Mouse (Mus musculus): ENCODE results near the gene Ptges2.

Gene Ptges2

GRCm38 (mm10) chr2:32441550-32441949 lies 45.9 kb downstream of the Ptges2 start:
- no peak for DNase-seq

GRCm38 (mm10) chr2:32445535-32445934 lies 49.8 kb downstream of the Ptges2 start:
- DNase-seq = no peak

GRCm38 (mm10) chr2:32447264-32447936 lies 51.7 kb downstream of the Ptges2 start:
- no peak for DNase-seq

- no peak for DNase-seq
Measured at GRCm38 (mm10) chr2:32448480-32448879, 52.8 kb downstream of the Ptges2 start.

DNA sequence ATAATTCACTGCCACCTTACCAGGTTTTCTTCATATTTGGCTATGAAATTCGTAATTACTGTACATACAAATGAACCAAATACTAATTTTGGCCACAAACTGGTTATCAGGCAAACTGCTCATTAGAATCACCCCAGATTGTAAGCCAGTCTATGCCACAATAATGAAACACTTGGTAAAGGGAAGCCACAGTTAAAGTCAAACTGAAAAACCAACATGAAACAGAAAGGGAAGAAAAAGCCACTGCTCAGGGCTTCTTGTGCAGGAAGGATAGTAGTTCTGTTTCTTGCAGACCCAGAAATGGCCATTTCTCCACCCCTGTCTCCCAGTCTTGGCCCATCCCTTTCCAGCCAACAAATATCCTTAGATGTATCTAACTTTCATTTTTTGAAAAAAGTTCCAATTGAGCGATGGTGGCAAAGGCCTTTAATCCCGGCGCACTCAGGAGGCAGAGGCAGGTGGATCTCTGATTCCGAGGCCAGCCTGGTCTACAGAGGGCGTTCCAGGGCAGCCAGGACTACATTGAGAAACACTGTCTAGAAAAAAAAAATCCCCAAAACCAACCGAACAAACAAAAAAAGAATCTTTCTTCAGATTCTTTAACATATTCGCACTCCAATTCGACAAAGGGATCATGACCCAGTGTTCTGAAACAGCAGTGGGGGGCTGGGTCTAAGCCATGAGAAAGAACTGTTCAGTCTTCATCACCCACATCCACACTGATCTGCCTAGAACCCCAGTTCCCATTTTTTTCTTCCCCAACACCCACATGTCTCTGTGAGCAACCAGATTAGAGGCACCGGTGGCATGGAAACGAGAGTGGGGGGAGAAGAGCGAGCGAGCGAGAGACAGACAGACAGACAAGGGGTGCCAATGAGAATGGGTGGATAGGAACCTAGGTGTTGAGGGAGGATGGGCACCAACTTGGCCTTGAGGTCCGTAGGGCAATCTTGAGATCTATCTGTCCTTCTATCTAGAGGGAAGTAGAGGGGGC lies 54.4 kb downstream of the Ptges2 start, which contains the start of gene Naif1:
TSS of gene Naif1 (plus strand) at position 697 of the 994 bp plus-strand sequence.
- no peak for DNase-seq

DNA sequence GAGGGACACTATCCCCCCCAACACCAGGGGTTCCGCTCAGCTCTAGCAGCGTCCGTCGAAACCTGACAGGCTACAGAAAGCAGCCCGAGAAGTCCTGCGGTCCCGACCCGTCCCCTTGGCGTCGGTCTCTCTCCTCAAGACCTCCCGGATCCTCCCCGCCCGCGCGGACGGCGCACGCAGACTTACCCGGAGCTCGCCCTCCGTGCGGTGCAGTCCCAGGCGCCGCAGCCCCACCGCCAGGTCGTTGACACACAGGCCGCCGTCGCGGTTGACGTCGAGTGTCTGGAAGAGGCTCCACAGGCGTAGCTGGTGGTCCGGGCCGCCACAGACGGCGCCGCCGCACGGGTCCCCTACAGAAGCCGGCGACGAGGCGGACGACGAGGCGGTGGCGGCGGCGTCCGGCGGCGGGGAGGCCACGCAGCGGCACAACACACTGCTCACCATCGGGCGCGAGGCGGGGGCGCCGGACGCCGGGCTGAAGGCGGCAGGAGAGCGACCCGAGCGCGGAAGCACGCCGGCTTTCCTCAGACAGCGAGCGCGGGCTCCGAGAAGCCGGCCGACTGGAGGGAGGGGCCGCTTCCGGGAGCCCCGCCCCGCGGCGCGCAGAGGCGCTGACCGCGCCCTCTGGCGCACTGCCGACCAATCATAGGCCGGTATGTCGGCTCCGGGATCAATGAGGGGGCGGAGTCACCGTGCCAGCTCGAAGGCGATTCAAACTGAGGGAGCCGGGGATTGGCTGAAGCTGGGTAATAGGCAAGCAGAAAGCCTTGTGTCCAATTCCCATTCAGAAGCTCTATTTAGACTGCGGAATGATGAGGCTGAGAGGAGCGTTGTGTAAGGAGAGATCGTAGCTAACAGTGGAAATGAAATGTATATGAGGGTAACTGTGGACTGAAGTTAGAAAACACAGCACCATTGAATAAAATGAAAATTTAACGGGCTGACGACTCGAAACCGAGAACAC lies 55.5 kb downstream of the Ptges2 start, which contains the start of gene Slc25a25:
TSS of gene Slc25a25 (minus strand) at position 565 of the 964 bp plus-strand sequence.
- peak; percentile 99 to 100 for DNase-seq

GRCm38 (mm10) chr2:32451870-32452372 lies 56.2 kb downstream of the Ptges2 start:
- DNase-seq = peak; percentile 98 to 99

GRCm38 (mm10) chr2:32452441-32452971 lies 56.8 kb downstream of the Ptges2 start:
- peak in 1 of 2 experiments; percentile 51 for DNase-seq

- DNase-seq = no peak
Measured at GRCm38 (mm10) chr2:32453641-32454303, 58.1 kb downstream of the Ptges2 start.

DNA sequence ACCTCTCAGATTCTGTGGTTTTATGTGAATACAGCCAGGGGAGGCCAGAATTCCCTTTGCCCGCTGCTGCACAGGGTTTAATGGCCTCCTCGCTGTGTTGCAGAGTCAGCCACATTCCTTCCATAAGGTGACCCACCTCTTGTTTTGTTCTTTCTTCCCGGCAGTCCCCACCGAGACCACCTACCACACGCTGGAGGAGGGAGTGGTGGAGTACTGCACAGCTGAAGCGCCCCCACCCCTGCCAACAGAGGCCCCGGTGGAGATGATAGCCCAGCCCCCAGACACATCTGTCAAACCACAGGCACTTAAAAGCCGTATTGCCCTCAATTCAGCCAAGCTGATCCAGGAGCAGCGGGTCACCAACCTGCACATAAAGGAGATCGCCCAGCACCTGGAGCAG lies 58.9 kb downstream of the Ptges2 start:
- no peak for DNase-seq

- no peak for DNase-seq
Measured at GRCm38 (mm10) chr2:32455101-32455500, 59.4 kb downstream of the Ptges2 start.
